Mouse (Mus musculus) CD4-positive helper T cell, adult 2 months (primary cell): ENCODE data around the gene Batf.
A peak's percentile ranks its signal among the peaks of the same experiment; 100 is the strongest.
"Not testable (repeated sequence)": the region's sequence is repeated elsewhere in the genome, so short reads cannot be mapped to it uniquely, and the experiment has no call there.

Source experiments
- DNase-seq: peaks from one replicate; pipeline ENCODE4 v3.0.0-alpha.2; 2012; ENCODE audit warnings: low read depth, missing footprints, low spot score

Gene Batf

DNA sequence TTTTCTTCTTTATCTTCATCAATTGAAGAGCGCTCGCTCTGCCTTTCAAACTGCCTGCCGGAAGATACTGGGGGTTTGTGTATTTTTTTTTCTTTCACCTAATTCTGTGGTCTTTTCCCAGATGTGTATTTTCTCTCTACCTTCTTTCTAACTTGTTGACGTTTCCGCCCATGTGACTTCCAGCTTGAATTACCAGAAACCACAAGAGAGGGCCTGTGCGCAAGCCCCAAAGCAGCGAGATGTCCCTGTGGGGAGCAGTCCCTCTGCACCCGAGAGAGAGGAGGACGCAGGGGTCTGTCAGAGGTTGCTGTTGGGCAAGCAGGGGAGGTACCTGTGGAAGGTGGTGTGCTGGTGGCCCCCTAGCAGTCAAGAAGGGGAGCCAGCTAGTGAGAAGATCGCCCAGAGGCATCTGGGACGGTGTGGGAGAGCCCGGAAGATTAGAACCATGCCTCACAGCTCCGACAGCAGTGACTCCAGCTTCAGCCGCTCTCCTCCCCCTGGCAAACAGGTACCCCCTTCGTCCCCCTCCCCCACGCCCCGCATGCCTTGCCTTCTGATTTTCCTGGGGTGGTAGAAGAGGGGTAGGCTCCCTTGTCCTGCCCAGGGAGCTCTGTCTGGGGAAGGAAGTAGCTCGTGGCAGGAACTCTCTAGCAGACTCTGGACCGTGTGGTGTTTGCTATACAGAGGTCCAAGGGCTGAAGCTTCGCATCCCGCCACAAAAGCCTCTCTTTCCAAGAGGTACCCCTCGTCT is at the start of gene Batf:
Gene Batf (plus strand): TSS at position 204 of the 751 bp plus-strand sequence.
- DNase-seq, result peak; percentile 92

DNA sequence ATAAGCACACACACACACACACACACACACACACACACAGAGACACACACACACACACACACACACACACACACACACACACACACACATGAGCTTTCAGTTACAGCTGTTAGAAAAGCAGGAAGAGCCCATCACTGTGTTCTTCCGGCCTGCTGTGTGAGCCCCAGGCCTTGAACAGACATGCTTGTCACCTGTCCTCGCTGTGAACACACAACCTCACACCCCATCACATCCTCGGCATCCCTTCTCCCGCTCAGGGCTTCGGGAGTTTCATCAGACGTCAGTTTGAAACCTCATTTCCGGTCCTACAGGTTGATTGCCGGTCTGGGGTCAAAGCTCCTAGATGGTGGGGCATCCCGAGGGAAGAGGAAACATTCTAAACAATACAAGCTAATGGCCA is 48.5 kb upstream of the Batf start:
- peak; percentile 43 for DNase-seq

DNA sequence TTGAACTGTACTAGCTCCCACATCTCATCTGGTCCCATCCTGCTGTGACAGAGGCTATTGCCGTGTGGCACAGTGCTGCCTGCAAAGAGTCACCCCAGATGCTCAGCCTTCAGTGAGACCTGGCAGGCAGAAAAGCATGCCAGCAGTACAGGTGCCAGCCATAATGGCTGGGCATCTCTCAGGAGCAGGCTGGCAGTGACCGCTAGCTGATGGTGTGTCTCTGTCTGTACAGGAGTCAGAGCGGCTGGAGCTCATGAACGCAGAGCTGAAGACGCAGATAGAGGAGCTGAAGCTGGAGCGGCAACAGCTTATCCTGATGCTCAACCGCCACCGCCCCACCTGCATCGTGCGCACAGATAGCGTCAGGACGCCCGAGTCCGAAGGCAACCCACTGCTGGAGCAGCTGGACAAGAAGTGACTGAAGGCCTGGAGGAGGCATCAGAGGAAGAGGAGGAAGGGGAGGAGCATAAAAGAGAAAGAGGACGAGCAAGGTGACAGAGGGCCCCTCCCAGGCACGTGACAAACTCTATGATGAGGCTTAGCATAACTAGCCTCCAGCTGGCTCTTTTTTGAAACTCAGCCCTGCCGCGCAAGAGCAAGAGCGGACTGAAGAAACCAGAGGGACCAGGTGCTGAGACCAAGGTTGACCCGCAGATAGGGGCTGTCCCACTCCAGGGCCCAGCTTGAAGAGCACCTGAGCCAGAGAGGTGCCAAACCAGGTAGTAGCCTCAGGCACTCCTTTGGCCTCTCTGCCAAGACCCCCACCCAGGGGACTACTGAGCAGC is 47.7 kb upstream of the Batf start:
- peak; percentile 53 for DNase-seq

DNA sequence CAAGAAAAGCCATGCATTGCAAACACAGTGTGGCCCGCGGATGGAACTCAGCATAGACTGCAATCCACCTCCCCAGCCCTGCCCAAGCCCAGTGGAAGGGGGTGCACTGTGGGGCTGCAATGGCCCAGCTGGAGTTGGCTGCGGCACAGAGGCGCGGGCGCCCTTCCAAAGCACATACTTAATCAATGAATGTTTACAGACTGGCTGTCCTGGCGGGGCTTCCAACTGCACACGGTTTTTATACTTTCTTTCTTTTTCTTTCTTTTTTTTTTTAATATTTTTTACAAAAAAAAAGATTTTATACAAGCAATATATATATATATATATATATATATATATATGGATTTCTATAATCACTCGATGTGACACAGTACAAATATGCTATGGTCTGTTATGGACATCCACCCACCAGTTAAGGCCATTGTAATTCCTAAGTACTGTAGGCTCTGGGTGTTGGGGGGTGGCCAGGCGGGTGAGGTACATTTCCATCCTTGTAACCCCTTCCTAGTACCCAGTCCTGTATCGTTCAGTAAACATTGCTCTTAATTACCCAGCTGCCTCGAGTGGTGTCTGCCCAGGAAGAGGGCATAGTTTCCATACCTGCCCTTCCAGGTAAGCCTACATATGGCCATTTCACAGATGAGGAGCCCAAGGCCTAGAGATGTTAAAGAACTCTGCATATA is 47.0 kb upstream of the Batf start:
- DNase-seq, result no peak

DNA sequence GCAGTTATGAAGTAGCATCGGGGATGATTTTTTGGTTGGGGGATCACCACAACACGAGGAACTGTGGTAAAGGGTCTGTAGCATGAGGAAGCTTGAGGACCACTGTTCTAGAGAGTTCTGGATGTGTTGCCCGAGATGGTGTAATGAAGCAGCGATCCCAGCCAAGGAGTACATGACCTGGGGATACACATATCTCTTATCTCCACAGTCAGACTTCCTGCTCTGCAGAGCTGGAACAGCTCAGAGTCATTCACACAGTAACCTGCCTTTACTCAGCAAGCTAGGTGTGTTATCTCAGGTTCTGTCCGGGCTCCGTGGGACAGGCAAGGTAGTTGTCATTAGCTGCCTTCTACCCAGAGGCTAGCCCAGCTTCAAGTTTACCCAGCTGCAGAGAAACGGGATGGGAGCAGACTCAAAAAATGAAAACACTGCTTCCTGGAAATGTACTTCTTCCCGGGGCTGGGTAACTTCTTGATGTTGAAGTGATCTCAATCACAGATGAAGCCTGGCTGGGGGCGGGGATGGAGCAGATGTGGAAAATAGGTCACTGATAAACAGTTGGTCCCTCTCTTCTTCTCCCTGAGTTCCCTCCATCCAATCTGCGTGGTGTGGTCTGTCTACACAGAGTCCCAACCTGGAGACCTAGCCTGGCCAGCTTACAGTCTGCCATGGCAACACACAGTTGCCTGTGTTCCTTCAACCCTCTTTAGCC is 45.5 kb upstream of the Batf start:
- DNase-seq, result no peak

DNA sequence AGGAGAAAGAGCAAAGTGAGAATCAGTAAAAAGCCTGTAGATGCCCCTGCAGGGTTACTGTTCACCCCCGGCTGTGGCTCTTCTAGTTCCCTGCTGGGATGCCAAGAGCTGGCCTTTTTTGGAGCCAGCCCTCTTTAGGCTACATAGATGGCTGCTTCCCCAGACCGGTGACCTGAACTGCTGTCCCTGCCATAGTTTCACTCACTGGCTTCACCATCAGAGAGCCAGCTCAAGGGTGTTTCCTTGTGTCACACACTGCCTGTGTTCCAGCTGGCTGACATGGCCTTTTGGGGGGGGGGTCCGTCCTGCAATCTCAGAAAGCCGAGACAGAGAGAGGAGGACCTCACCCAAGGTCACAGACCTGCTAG is 44.9 kb upstream of the Batf start:
- DNase-seq, result no peak

DNA sequence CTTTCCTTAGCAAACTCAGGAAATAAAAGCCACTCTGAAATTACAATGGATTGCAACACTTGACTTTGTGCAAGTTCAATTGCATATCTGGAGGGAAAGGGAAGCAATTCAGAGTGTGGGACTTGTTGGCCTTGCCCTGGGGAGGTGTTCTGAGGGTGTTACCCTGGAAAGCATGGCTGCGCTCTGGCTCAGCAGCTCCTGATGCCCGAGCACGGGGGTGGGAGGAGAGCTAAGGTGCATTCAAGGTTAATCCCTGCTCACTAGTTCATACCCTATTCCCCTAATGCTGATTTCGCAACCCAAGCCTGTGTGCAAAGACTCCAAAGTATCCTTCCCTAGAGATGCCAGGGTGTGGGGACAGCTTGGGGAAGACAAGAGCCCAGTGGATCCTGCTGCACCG is 42.7 kb upstream of the Batf start:
- no peak for DNase-seq

DNA sequence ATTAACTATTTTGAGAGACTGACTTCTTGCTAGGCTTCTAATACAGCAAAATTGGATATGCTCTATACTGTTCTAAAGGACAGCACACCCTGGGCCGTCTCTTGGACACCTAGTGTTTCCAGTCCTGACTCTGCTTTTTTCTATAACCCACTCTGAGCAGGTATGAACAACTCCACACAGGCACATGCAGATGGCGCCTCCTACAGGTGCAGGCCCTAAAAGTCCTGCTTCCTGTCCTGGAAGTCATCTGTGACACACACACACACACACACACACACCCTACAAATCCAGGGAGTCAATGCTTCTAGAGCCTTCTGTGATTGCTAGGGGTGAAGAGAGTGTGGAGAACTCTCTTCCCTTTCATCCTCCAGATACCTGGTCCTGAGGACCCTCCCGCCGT is 40.8 kb upstream of the Batf start:
- DNase-seq, result peak; percentile 51

DNA sequence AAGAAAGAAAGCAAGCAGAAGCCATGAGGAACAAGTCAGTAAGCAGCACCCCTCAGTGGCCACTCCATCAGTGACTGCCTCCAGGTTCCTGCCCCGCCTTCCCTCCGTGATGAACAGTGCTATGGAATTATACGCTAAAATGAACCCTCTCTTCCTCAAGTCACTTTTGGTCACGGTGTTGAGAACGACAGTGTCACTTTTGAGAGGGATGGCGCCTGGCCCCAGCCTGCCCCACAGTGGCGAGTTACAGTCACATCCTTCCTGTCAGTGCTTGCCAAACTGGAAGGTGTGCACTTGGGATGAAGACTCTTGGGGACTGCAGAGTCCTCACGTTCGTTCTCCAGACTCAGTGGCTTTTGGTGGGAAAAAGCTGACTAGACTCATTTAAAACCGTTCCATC is 39.1 kb upstream of the Batf start:
- DNase-seq, result peak; percentile 48

DNA sequence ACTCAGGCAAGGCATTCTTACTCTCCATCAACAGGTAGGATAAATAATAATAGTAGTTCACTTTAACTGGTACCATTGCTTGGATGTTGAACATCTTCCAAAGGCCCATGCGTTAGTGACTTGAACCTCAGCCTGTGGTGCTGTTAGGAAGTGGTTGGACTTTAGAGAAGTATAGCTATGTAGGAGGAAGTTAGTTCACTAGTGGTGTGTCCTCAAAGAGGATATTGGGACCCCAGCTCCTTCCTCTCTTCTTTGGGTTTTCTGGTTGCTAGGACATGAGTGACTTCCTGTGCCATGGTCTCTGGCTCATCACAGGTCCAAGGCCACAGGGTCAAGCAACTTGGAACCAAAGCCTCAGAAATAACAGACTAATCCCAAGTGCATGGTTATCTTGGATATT is 38.5 kb upstream of the Batf start:
- DNase-seq, result no peak

DNA sequence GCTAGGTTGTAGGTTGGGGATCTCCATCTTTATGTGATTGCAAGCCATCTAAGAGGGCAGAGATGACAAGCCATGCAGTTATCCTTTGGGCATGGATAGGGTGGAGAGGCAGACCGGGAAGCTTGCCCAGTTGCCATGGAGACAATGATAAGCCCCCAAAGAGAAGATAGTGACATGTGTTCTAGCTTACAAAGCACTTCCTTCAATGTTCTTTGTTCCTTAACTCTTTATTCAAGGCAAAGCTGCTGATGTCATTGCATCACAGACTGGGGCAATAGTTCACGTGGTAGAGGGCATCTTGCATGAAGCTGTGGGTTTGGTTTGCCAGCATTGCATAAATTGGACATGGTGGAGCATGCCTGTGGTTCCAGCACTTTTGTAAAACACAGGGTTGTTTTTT is 27.1 kb upstream of the Batf start:
- DNase-seq, result no peak

DNA sequence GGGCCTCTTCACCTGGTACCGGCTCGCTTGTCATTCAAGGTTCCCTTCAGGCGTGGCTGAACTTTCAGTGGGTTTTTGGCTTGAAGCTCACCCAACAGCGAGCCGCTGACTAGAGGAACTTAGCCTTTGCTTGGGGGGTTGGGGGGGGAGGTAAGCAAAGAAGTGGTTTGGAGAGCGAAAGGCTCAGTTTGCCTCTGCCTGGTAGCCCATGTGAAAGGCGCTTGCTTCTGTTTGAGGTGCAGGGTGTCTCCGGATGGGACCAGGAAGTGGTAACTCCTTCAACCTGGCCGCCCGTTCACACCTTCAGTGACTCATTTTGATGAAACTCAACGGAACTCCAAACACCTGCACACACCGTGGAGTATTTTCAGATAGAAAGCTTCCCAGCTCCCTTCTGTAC is 25.6 kb upstream of the Batf start:
- peak; percentile 78 for DNase-seq

DNA sequence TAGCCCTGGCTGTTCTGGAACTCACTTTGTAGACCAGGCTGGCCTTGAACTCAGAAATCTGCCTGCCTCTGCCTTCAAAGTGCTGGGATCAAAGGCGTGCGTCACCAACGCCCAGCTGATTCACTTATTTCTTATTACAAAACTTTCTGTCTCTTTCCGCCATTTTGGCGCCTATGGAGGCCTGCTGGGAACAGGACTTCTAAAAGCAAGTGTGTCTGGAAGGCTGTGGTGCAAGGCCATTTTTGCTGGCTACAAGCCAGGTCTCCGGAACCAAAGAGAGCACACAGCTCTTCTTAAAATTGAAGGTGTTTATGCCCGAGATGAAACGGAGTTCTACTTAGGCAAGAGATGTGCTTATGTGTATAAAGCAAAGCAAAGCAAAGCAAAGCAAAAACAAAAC is 24.2 kb upstream of the Batf start:
- DNase-seq, result not testable (repeated sequence)

DNA sequence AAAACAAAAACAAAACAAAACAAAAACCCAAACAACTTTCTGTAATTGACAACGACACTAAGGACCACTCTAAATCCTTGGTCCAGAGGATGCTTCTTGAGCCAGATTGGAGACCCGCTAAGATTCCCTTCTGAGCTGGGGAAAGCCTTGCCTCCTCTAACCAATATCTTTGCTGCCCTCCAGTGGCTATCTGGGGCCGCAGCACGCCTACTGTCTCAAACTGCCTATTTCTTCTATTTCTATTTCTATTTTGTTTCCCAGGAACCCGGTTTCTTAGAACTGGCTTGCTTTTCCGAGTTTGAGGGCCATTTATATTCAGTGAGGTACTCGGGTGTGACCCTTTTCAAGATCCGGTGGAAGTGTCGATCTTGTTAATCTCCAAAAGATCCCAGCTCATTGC is 23.6 kb upstream of the Batf start:
- peak; percentile 71 for DNase-seq

DNA sequence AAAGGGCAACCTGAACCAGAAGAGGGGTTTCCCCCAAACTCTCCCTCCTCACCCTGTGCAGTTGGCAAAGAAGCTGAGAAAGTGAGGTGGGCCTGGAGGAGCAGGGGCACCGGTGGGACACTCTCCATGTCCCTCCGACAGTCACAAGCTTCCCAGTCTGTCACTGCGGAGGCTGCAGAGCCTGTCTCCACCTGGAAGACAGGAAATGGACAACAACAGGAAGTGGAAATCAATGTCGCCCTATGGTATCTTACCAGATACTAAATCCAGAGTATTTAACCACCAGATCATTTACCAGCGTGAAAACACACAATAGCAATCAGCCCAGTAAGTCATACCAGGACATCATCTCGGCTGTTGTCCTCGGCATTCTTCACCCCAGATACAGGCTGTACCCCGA is 20.4 kb upstream of the Batf start:
- no peak for DNase-seq

DNA sequence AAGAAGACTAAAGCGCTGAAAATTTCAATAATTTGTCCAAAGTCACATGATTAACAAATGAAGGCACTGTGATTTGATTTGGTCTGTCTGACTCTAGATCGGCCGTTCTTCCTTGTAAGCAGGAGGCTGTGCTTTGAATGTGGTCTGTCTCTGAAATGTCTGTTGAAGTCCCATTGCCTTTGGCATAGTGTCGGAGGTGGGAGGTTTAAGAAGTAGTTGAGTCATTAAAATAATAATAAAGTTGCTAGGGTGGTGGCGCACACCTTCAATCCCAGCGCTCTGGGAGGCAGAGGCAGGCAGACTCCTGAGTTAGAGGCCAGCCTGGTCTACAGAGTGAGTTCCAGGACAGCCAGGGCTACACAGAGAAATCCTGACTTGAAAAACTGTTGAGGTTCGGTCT is 19.4 kb upstream of the Batf start:
- no peak for DNase-seq

DNA sequence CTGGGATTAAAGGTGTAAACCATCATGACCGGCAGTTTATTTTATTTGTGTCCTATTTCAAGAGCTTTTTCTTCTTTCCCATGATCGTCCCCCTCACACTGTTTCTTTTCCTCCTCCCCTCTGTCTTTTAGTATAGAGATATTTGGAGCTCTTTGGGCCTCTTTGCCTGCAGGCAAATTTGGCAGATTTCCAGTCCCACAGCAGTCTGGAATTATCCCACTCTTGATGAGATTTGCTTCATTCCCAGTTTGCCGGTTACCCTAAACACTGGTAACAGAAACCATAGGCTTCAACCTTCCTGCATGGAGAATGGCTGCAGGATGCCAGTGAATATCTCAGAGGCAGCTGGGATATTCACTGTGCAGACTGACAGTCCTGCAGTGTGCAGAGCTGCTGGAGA is 17.8 kb upstream of the Batf start:
- DNase-seq, result no peak

DNA sequence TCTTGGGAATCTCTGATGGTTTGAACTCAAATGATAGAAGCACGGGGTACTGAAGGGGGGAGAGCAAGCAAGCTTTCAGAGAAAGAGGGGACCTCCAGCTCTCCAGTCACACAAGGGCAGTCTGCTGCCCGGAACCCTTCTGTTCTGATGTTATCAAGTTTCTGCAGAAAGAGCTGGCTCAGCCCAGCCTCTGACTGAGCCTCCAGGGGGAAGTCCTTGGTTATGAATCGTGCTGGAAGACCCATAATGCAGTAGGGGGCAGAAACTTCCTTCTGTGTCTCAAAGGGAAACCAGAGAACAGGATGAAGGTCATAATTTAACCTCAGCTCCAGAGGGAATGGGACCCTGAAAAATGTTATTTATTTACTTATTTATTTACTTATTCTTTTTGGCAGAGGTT is 16.4 kb upstream of the Batf start:
- DNase-seq, result no peak

DNA sequence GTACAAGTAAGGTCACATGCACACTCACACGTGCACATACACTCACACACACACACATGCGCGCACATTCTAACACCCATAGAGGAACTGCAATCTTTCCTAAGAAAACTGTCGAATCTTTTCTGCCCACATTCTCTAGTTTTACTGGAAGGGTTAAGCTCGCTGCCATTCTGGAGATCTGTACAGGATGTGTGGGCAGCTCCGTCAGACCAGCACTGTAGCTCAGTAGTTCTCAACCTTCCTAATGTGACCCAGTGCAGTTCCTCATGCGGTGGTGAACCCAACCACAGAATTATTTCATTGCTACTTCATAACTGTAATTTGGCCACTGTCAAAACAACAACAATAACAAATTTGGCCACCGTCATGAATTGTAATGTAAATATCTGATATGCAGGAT is 12.6 kb upstream of the Batf start:
- no peak for DNase-seq

DNA sequence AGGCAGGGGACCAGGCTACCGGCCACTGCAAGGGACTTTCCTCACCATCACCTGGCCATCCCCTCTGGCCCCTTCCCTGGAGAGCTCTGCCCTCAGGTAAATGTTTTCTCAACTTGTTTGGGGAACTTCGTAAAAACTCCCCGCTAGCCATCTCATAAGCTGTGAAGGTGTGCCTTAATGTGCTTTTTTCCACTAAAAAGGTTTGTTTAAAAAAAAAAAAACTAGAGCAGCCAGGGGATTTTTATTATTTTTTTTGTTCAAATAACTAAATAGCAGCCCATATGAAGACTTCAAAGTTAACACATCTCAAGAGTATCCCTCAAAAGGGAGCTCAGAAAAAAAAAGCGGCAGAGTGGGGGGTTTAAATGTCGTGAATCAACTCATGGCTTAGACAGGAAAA is 7.4 kb upstream of the Batf start:
- DNase-seq, result no peak

DNA sequence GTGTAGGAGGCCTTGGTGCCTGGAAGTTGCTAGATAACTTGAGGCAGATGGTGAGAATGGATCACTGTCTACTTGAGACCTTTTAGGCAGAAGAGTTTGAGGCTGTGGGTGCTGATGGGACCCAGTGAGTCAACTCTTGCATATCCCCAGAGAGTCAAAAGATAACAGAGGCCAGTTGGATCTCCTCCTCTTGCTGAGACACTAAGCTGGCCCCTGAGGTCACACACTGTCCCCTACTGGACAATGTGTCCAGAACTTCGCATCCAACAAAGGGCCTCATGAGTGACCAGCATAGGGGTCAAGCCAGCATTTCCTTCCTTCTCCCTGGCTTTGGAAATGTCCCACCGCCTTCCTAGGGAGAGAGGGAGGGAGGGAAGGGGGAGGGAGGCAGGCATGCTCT is 6.7 kb upstream of the Batf start:
- no peak for DNase-seq

DNA sequence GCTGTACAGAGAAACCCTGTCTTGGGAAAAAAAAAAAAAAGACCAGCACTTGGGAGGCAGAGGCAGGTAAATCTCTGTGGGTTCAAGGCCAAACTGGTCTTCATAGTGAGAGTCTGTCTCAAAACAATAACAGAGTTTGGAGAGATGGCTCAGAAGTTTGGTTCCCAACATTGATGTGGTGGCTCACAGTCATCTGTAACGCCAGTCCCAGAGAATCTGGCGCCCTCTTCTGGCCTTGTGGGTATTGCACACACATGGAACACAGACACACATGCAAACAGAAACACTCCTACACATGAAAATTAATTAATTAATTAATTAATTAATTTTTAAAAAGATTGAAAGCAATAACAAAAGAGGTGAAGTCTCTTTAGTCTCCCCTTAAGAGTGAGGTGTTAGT is 4.1 kb upstream of the Batf start:
- DNase-seq, result no peak
